Comparison of ENCODE assay signal across 18 mouse cellular contexts in the genomic region with DNA sequence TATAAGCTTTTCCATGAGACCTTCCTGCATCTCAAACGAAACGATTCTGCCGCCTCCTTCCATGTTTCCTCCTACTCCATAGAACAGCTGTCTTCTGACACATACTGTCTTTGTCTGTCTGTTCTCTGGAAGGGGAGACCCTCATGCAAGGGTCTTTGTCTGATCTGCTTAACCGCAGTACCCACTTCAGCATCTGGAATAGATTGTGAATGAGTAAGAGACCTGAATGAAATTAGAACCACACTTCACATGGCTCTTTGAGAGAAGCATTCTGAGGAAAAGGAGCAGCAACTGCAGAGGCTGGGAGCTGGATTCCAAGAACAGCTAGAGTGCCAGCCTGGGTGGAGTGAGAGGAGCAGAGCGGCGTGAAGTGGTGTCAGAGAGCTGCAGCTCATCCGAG.
"Had no signal": no experiment of that assay in that cellular context is flagged by ENCODE, and none has a peak within 500 bp of the region (broad histone marks: within the 10 kb centered on the region; RNA-seq: fewer than 3 reads in every experiment).

No protein-coding gene starts in this region.

- H3K9ac ChIP-seq: limb, embryonic 15.5 days; liver, embryonic 15.5 days; lung, embryonic 14.5 days; midbrain, embryonic 12.5 days; neural tube, embryonic 13.5 days; stomach, embryonic 15.5 days had no signal

- H3K27me3 ChIP-seq: limb, embryonic 15.5 days; liver, embryonic 15.5 days; megakaryocyte, embryonic 14.5 days; midbrain, embryonic 12.5 days; neural tube, embryonic 13.5 days; stomach, embryonic 15.5 days had no signal

- H3K4me1 ChIP-seq: limb, embryonic 15.5 days; midbrain, embryonic 12.5 days; neural tube, embryonic 13.5 days; stomach, embryonic 15.5 days had no signal

- H3K27ac ChIP-seq: kidney, postnatal 0 days; limb, embryonic 15.5 days; liver, embryonic 15.5 days; macrophage; midbrain, embryonic 12.5 days; neural tube, embryonic 13.5 days; stomach, embryonic 15.5 days had no signal

- H3K4me3 ChIP-seq: limb, embryonic 15.5 days; liver, embryonic 15.5 days; megakaryocyte, embryonic 14.5 days; midbrain, embryonic 12.5 days; neural tube, embryonic 13.5 days; stomach, embryonic 15.5 days had no signal

- DNase-seq: kidney, adult 9 months; kidney, postnatal 36 days; layer of hippocampus, adult 9-11 months; lung, embryonic 14.5 days; lung, postnatal 10 days; retina, postnatal 1 day; right cerebral cortex, postnatal 14 days; thymus, adult 2 months; thymus, postnatal 25 days had no signal

- H3K9me3 ChIP-seq: limb, embryonic 15.5 days; liver, embryonic 15.5 days; megakaryocyte, embryonic 14.5 days; midbrain, embryonic 12.5 days; neural tube, embryonic 13.5 days; stomach, embryonic 15.5 days had no signal

- H3K4me2 ChIP-seq: limb, embryonic 15.5 days; liver, embryonic 15.5 days; lung, embryonic 14.5 days; midbrain, embryonic 12.5 days; neural tube, embryonic 13.5 days; stomach, embryonic 15.5 days had no signal

- ATAC-seq: midbrain, embryonic 16.5 days had no signal
